Mouse (Mus musculus): ENCODE results near the gene Cacna2d1. TPM values are rescaled to one million over a fixed set of nuclear protein-coding genes. Genes with fewer than 3 reads are reported as not detected.

Gene Cacna2d1
- polyA plus RNA-seq, 1 experiment from 2014 or later: 1.3 TPM

- no peak for DNase-seq (ENCODE audit: low spot score)
Measured at GRCm38 (mm10) chr5:16136839-16137238, 202.3 kb downstream of the Cacna2d1 start.

- no peak for DNase-seq (ENCODE audit: low spot score)
Measured at GRCm38 (mm10) chr5:16146602-16147001, 212.1 kb downstream of the Cacna2d1 start.

DNA sequence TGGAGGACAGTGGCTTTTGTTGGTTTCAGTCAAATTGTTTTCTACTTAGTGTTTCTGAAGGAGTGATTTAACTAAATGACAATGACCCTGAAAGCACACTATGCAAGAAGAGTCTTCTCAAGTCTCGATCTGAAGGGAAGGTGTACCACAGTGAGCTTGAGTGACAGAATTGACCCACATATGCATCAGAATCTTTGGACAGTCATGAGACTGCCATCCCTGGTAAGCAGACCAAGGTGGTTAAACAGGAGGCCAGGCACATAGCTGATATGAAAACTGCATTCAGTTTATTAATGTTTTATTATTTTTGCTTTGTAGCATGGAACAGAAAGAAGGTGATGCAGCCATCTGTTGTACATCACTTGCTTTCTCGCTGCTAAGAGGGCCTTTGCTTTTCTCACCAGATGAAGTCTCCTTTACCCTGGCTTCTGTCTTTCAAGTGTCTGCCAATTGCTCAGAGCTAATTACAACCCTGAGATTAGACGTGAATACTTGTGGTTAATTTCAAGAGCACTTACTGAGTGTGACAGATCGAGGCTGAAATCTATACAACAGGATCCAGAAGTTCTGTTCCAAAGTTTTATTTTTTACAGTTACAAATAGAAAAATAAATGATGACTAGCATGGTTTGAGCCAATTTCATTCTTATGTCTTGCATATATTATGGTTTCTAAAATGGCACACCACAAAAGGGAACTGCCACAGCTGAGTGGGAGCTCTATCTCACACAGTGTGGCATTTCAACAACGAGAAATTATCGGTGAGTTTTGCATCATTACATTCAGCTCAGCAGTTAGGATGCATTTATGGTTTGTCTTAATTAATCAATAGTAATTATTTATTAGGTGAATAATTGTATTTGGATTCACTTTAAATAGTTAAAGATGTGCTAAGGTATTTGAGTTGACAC lies 221.1 kb downstream of the Cacna2d1 start:
- no peak for DNase-seq (ENCODE audit: low spot score)

DNA sequence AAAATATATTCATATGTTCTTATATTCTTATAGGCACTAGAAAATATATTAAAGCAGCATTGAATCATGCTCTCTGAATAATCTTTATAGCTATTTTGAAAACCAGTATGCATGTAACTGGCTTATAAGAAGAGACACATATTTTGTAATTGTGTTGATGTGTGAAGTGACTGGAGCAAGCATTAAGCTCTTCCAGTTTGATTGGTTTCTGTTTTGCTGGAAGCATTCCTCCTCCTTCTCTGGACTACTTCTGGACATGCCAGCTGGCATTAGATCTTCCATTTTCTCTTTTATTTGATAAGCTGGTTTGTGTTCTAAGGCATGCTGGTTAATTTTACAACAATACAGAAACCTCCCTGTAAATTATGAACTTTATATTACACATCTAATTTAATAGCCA lies 228.8 kb downstream of the Cacna2d1 start:
- DNase-seq (ENCODE audit: low spot score): no peak

GRCm38 (mm10) chr5:16166117-16166867 lies 231.8 kb downstream of the Cacna2d1 start:
- DNase-seq (ENCODE audit: low spot score): no peak

DNA sequence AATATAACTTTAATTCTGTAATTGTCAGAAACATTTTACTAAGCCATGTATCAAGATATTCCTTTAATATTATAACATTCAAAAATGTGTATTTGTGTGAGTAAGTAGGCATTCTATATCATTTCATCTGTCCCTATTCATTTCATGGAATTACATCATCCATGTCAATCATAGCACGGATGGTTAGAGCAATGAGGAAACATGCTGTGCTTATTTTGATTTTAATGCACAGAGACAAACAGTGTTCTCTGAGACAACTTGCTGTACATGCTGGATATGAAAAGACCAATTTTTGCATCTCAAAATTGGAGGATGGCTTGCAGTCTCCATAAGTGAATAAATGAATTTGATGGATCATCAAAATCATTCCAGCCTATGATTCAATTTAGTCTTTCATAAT lies 232.4 kb downstream of the Cacna2d1 start:
- DNase-seq (ENCODE audit: low spot score): no peak

- no peak for DNase-seq (ENCODE audit: low spot score)
Measured at GRCm38 (mm10) chr5:16181041-16181440, 246.6 kb downstream of the Cacna2d1 start.

DNA sequence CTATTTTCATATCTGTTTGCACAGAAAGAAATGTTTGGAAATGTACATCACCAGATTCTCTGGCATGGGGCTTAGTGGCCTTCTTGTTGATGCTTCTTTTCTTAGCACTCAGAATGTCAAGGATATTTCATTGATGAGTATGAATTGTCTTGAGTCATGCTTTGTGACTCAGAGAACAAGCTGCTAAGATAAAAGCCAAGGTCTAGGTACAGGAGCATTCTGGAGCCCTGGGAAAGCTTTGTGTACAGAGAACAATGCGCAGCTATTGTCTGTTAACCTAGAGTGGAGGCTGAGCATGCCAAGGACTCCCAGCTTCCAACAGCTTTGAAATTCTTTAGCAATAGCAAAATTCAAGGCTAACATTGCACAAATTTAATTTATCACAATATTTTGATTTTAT lies 249.6 kb downstream of the Cacna2d1 start:
- no peak for DNase-seq (ENCODE audit: low spot score)

DNA sequence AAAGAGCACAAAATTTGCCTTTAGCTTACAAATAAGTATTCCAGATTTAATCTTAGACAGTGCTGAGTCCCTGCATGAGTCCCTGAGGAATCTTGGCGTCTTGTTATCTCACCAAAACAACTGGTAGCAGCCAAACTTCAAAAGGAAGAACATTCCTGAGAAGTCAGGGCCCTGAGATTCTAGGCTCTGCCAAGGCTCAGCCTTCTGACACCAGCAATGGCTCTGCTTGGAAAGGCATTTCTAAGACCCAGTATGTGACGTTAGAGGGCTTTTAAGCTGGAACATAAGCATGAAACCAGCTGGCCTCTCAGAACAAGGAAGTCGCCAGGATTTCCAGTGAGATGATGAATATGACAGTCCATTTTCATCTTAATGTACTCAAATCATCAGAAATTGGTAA lies 253.4 kb downstream of the Cacna2d1 start:
- DNase-seq (ENCODE audit: low spot score): no peak

DNA sequence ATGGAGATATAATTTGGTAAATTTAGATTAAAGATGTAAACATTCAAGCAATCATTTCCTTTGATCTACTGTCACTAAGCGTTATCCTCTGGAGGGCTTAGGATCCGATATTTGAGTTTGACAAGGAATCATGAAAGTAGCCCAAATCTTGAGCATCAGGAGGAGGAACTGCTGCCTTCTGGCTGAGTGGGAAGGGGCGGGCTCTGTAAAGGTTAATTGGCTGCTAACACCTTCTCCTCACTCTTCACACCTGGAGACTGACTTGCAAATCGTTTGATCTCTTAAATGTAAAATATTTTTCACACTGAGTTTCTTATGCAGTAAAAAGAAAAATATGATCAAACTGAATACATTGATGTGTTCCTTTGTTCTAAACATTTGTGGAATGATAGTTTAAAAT lies 255.4 kb downstream of the Cacna2d1 start:
- no peak for DNase-seq (ENCODE audit: low spot score)

GRCm38 (mm10) chr5:16191165-16191564 lies 256.7 kb downstream of the Cacna2d1 start:
- DNase-seq (ENCODE audit: low spot score): no peak

DNA sequence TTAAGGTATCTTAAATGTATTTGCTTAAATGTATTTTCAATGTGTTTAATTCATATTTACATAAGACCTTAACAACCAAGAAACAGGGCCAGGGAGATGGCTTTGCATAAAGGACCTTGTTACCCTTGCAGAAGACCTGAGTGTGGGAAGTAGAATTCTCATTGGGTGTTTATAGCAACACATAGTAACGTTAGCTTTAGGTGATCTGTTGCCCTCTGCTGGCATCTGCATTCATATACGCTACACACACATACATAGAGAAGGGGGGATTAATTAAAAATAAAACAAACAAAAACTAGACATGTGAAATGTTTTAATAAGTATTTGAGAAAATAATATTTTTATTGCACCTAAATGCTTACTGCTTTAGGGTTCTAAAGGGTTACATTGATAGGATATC lies 265.3 kb downstream of the Cacna2d1 start:
- DNase-seq (ENCODE audit: low spot score): no peak

DNA sequence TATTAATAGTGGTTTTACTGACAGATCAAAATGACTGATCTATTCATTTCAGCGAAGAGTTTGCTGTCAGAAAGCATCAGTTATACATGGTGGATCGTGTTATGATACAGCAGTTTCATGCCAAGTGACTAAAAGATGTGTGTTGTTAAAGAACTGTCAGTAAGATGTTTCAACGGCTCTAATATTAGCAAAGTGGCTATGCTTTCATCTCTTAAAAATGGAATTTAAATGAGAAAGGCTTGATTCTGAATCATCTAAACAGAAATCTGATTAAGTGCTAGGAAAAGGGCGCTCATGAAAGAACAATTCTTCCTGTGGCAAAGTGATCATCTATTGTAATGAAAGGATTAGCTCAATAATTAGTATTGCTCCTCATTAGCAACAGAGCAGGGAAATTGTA lies 287.5 kb downstream of the Cacna2d1 start:
- no peak for DNase-seq (ENCODE audit: low spot score)

GRCm38 (mm10) chr5:16225359-16225758 lies 290.9 kb downstream of the Cacna2d1 start:
- DNase-seq (ENCODE audit: low spot score): no peak

DNA sequence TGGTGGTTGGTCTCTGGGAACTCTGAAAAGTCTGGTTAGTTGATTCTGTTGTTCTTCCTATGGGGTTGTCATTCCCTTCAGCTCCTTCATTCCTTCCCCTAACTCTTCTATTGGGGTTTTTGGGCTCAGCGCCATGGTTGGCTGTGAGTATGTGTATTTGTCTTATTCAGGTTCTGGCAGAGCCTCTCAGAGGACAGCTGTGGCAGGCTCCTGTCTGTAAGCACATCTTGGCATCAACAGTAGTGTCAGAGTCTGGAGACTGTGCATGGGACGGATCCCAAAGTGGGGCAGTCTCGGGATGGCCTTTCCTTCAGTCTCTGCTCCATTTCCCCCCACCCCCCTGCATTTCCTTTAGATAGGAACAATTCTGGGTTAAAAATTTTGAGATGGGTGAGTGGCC lies 294.9 kb downstream of the Cacna2d1 start:
- no peak for DNase-seq (ENCODE audit: low spot score)

DNA sequence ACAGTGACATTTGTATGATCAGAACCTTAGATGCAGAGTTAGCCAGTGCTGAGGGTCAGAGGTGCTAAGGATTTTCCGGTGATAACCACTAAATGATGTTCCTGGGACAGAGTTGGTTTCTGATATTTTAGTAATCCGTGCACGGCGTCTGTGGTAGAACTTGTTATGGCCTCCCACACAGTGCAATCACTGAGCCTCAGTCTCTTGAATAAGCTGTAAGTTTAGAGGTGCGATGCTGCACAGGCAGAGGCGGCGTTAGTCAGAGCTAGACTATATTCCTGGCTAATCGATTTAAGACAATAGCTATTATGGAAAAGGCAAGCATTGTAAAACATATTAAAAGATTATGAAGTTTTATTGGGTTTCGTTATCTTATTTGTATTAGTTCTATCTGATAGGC lies 297.0 kb downstream of the Cacna2d1 start:
- no peak for DNase-seq (ENCODE audit: low spot score)

DNA sequence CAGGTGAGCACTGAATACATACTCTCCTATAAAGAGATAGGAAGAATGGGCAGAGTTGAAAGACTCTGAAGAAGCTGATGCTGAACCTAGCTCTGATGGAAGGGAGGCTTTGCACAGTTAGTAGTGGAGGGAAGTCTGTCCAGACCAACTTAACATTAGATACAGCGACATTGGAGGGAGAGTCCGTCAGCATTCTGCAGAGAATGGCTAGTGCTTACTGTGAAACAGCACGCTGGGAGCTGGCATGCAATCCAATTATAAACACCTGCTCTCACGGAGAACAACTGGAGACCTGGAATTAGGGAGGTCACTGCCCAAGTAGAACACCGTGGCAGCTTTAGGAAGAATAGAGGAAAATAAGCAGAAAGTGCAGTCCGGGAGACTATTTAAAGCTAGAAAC lies 300.4 kb downstream of the Cacna2d1 start:
- DNase-seq (ENCODE audit: low spot score): no peak

DNA sequence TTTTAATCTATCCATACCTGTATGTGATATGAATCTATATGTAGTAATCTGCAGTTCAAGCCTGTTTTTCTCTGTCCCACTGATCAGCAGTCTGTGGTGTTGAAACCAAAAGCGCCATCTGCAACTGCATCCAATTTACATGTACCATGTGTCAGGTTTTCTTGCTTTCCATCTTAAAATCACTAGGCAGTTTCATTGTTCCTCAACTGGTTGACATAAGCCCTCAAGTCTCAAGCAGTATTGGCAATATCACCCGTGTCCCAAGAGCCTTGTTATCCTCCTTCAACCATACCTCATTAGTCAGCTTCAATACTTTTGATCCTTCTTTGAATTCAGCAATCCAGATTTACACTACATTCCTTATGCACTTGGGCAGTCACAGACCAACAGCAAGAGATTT lies 301.4 kb downstream of the Cacna2d1 start:
- DNase-seq (ENCODE audit: low spot score): no peak

GRCm38 (mm10) chr5:16236608-16237007 lies 302.1 kb downstream of the Cacna2d1 start:
- DNase-seq (ENCODE audit: low spot score): no peak

GRCm38 (mm10) chr5:16237972-16238371 lies 303.5 kb downstream of the Cacna2d1 start:
- DNase-seq (ENCODE audit: low spot score): no peak

DNA sequence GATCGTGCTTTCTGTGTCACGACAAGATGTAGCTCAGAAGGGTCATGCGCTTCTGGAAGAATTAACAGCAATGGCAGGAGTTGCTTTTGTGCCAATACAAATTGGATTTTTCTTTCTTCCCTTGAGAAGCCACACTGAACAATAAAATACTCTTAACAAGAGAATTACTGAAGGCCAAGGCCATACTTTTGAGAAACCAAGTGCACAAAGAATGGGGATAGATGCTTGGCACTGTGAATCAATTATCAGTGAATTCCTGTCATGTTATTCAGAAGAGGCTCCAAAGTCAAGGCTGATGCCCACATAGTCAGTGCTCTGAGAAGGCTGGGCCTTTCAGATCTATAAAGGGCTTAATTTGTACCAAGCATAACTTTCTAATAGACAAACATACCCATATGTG lies 305.8 kb downstream of the Cacna2d1 start:
- DNase-seq (ENCODE audit: low spot score): no peak

GRCm38 (mm10) chr5:16243599-16243998 lies 309.1 kb downstream of the Cacna2d1 start:
- no peak for DNase-seq (ENCODE audit: low spot score)
